Mouse (Mus musculus): Measurements from ENCODE around the gene Ppil1.
"Not testable (repeated sequence)": the region's sequence is repeated elsewhere in the genome, so short reads cannot be mapped to it uniquely, and the experiment has no call there.

Ppil1 gene

DNA sequence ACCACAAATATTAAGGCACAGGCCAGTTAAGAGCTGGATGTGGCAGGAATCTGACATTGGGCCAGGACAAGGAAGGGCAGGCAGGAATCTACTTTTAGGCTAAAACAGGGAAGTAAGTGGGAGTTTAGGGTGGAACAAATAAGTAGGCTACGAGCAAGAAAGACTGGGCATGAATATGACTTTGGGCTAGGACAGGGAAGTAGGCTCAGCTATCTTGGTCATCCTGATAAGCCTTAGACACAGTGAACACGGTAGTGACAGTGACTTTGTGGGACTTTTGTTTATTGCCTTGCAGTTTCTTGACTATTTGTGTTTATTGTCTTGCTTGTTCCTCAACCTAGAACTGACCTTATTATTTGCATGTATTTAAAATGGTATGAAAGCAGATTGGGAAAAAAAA, 10.8 kb downstream of the Ppil1 start:
- DNase-seq (ENCODE audit: low spot score in 2 of 2) = no peak

- peak; percentile 69 to 81 for DNase-seq (ENCODE audit: low spot score in 2 of 2)
These were observed 12.2 kb downstream of the Ppil1 start for GRCm38 (mm10) chr17:29251608-29252390.

DNA sequence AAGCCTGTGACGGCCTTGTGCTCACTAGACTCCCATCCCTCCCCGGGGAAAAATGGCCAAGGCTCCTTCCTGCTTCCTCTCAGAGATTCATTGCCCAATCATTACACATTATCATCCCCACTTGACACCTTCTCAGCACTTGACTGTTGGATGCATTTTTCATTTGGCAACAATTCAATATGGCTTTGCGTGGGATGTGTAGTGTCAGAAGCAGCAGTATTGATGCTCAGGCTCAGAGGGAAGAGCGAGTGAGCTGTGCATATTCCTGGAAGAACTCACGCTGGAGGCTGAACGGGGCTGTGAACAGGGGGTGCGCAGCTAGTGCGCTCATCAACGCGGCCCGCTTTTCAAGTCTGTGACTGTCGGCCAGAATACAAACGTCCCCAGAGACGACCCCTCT, 13.0 kb downstream of the Ppil1 start:
- DNase-seq (ENCODE audit: low spot score in 2 of 2) = not testable (repeated sequence)

DNA sequence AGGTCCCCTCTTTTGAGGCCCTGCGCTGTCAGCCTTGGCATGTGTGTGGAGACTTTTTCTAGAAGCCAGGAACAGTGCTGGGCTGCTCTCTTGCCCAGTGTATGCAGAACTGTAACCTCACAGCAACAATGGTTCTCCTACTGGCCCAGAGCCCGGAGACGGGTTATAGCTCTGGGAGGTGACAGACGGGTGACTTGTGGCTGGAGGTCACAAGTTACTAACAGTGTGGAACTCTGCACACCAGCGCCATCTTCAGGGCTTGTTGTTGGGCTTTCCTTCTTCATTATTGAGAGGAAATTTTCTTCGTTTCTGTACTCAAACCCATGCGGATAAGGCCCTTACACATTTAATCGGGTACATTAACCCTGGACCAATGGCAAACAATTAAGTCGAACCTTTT, 14.5 kb downstream of the Ppil1 start:
- peak in 1 of 2 experiments; percentile 46 for DNase-seq (ENCODE audit: low spot score in 2 of 2)

GRCm38 (mm10) chr17:29247881-29248280, 16.1 kb downstream of the Ppil1 start:
- DNase-seq (ENCODE audit: low spot score in 2 of 2) = peak; percentile 58 to 66

- DNase-seq (ENCODE audit: low spot score in 2 of 2) = peak; percentile 45 to 63
These were observed 17.4 kb downstream of the Ppil1 start for GRCm38 (mm10) chr17:29246602-29247001.

DNA sequence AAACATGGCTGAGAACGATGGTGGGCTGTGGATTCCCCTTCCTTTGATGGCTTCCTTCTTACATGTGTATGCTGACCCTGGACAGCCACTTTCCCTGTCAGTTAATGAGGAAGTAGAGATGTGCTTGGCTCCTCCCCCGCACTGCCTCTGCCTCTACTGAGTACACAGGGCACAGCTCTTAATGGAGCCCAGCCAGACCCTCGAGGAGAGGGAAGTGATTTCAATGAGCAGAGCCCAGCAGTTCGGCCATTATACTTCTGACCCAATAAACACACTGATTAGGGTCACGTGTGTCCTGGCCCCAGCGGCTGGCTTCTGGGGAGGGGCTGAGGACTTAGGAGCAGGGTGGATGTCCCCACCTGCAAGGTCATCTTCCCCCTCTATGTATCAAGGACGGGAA, 18.3 kb downstream of the Ppil1 start:
- no peak for DNase-seq (ENCODE audit: low spot score in 2 of 2)

DNA sequence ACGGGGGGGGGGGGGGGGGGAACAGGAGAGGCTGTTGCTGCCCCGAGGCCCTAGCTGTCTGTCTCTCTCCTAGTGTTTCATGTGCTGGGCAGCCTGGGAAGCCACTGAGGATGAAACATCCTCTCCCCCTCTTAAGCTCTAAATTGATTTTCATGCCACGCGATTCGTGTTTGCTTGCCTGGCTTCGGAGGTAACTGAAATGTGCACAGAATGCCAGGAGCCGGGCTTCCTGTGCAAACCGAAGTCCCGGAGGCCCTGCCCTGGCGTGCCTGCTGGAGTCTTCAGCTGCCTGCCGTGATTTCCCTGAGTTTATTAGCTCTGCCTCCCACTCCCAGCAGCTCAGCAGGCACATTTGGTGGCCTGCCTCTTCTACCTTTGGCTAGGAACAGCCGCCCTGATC, 19.1 kb downstream of the Ppil1 start:
- DNase-seq (ENCODE audit: low spot score in 2 of 2) = no peak

DNA sequence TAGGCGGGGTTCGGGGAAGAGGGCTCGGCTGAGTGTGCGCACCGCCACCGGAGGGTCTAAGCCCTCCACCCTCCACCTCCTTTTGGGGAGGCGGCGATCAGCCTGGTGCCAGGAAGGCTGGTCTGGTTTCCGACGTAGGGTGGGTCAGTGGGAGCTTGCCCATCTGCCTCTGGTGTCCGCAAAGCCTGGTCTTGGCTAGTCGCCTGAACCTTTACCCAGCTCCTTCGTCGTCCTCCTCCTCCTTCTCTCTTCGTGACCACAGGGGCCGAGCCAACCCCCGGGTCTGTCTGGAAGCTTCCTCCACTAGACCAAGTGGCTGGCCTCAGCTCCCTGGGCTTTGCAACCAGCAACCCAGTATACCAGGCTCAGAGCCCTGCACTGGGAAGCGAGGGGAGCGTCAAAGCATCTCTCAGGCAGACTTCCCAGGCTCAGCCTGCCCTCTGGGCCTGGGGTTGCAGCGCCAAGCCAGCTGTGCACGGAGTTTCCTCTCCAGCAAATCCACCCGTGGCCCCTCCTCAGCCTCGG, 25.5 kb downstream of the Ppil1 start:
- no peak for DNase-seq (ENCODE audit: low spot score in 2 of 2)

GRCm38 (mm10) chr17:29237772-29238420, 26.1 kb downstream of the Ppil1 start, which contains the start of gene Cpne5:
Gene Cpne5, minus strand, starts transcription at chr17:29238167.
- DNase-seq (ENCODE audit: low spot score in 2 of 2) = no peak

GRCm38 (mm10) chr17:29237267-29237771, 26.7 kb downstream of the Ppil1 start:
- no peak for DNase-seq (ENCODE audit: low spot score in 2 of 2)

DNA sequence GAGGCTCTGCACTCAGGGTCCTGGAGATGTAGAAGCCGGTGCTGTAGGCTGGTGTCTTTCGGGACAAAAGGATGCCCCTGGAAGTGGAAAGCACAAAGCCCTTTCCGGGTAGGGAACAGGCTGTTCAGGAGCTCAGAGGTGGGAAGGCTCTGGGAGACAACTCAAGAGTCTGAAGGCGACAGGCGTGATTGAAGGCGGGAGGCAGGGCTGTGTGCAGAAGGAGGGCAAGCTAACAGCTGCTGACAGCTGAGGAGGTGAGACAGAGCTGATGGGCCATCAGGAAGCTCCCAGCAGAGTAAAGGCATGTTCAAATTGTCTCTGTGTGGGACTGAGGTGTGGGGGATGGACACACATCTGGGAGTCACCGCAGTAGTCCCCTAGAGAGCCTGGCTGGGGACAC, 27.9 kb downstream of the Ppil1 start:
- DNase-seq (ENCODE audit: low spot score in 2 of 2) = no peak

DNA sequence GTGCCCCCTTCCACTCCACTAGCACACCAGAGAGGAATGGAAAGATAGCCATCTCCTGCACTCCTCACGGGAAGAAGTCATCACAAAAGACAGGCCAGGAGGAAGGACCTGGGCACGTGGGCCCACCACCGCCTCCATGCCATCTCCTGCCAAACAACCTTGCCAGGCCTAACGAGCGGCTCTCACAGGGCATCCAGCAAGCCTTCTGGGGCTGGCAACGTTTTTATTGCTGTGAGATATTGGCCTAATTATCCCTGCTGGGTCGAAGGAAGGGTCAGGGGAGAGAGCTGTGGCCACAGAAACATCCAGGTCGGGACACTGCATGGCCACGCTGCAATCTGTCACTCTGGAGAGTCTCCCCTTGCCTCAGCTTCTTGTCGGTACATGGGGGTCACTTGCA, 32.9 kb downstream of the Ppil1 start:
- no peak for DNase-seq (ENCODE audit: low spot score in 2 of 2)

- no peak for DNase-seq (ENCODE audit: low spot score in 2 of 2)
These were observed 43.4 kb downstream of the Ppil1 start for GRCm38 (mm10) chr17:29220631-29221030.

DNA sequence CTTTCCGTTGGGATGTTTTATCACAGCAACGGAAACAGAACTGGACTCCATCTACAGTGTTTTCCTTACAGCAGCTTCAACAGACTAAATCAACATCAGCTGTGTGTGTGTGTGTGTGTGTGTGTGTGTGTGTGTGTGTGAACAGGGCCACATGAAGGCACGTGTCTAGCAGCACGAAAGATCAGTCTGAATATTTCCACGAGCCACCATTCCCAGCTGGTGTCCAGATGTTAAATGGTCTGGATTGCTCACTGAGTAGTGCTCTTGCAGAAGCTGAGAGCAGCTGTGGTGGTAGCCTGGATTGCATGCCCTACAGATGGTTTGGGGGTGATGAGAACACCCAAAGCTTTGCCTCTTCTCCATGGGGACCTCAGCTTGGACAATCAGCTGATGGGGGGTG, 46.0 kb downstream of the Ppil1 start:
- no peak for DNase-seq (ENCODE audit: low spot score in 2 of 2)

- DNase-seq (ENCODE audit: low spot score in 2 of 2) = no peak
These were observed 47.9 kb downstream of the Ppil1 start for GRCm38 (mm10) chr17:29216078-29216477.

DNA sequence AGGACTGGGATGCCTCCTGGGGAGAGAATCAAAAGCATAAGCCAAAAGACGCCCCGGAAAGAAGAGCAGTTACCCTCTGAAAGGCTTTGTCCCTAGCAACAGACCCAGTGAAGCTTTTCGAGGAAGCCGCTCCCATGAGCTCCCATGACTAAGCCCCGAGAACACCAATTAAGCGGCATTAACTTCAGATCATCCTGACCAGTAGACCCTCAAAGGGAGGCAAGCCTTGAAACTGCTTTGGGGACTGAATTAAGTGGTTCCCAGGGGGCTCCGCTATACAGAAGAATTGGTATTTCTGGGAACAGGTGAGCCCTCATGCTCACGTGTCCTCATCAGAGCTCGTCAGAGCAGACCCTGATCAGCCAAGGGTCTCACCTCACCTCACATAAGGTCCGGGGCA, 49.3 kb downstream of the Ppil1 start:
- no peak for DNase-seq (ENCODE audit: low spot score in 2 of 2)

GRCm38 (mm10) chr17:29214193-29214456, 49.9 kb downstream of the Ppil1 start:
- no peak for DNase-seq (ENCODE audit: low spot score in 2 of 2)

- DNase-seq (ENCODE audit: low spot score in 2 of 2) = no peak
These were observed 50.4 kb downstream of the Ppil1 start for GRCm38 (mm10) chr17:29213381-29214192.

- no peak for DNase-seq (ENCODE audit: low spot score in 2 of 2)
These were observed 52.1 kb downstream of the Ppil1 start for GRCm38 (mm10) chr17:29211836-29212235.

DNA sequence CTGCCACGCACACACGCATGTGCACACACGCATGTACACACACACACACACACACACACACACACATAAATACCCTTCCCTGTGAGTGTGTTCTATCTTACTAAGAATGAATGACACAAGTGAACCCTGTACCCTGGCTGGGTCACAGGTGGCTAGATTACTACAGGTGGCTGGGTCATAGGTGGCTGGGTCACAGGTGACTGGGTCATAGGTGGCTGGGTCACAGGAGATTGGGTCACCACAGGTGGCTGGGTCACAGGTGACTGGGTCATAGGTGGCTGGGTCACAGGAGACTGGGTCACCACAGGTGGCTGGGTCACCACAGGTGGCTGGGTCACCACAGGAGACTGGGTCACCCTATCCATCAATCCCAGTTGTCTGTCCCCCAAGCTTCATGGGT, 53.9 kb downstream of the Ppil1 start:
- no peak for DNase-seq (ENCODE audit: low spot score in 2 of 2)

DNA sequence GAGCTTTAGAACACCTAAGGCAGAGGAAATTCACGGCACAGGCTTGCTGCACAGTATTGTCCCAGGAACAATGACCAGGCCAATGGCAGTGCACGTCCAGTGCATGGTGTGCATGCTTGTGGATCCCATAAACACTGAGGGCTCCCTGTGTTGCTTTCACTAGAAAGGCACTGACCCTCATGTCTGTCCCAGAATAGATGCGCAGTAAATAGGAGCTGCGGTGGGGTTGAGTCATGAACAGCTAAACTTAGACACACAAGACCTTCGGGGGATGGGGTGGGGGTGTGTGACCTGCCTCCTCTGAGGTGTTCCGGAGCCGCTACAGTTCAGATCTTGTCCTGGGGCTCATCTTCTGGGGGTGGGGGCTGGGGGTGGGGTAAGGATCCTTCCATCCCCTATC, 57.9 kb downstream of the Ppil1 start:
- no peak for DNase-seq (ENCODE audit: low spot score in 2 of 2)

All from heart, adult 9 months (tissue).